Mouse (Mus musculus) neural tube, embryonic 15.5 days (tissue): ENCODE results near the gene Dgkg. TPM values are rescaled to one million over a fixed set of nuclear protein-coding genes. Genes with fewer than 3 reads are reported as not detected.

Experiments
- ATAC-seq: fragments of 200-750 bp; cut with Nextera tagmentation; 2 replicates; pipeline ENCODE4 v1.8.0; 2017; ENCODE audit warnings: mild to moderate bottlenecking, moderate TSS enrichment, moderate library complexity; ENCODE audit not compliant: low FRiP score
- H3K27ac ChIP-seq: fragments of 300-500 bp; sonication (generic); replicated peaks from 2 replicates; pipeline ENCODE4 v1.5.1; 2015; ENCODE audit warnings: mild to moderate bottlenecking, inconsistent platforms
- H3K27me3 ChIP-seq: fragments of 300-500 bp; sonication (generic); replicated peaks from 2 replicates; pipeline ENCODE4 v1.6.1; 2015; ENCODE audit warnings: inconsistent platforms
- H3K36me3 ChIP-seq: fragments of 300-500 bp; sonication (generic); 2 replicates; pipeline ENCODE4 v1.6.1; 2015; ENCODE audit warnings: inconsistent platforms
- H3K4me1 ChIP-seq: fragments of 300-500 bp; sonication (generic); 2 replicates; pipeline ENCODE4 v1.6.1; 2015; ENCODE audit warnings: inconsistent platforms
- H3K4me2 ChIP-seq: fragments of 300-500 bp; sonication (generic); 2 replicates; pipeline ENCODE4 v1.6.1; 2015; ENCODE audit warnings: inconsistent platforms, mild to moderate bottlenecking, moderate library complexity
- H3K4me3 ChIP-seq: fragments of 300-500 bp; sonication (generic); replicated peaks from 2 replicates; pipeline ENCODE4 v1.5.1; 2015; ENCODE audit warnings: mild to moderate bottlenecking, inconsistent platforms
- H3K9ac ChIP-seq: fragments of 300-500 bp; sonication (generic); replicated peaks from 2 replicates; pipeline ENCODE4 v1.6.1; 2015; ENCODE audit warnings: mild to moderate bottlenecking, inconsistent platforms
- H3K9me3 ChIP-seq: fragments of 300-500 bp; sonication (generic); replicated peaks from 2 replicates; pipeline ENCODE4 v1.6.1; 2016; ENCODE audit warnings: inconsistent platforms
- WGBS: fragments of 180-500 bp; shearing (Covaris S2); methylation state at CpG from one replicate; pipeline ENCODE4 v1.1.7; 2015; ENCODE audit warnings: mixed read lengths; 5-methylcytosine and 5-hydroxymethylcytosine counted together
- polyA plus RNA-seq: library from polyadenylated mRNA; unstranded; fragments of >200 nt; fragmentation: Nextera tagmentation; extraction: Ambion mirVana; gene quantifications from 2 replicates; pipeline ENCODE4 v1.2.1, GENCODE M21; 2015

Gene Dgkg
- polyA plus RNA-seq, 1 experiment from 2014 or later = 4.9 TPM

DNA sequence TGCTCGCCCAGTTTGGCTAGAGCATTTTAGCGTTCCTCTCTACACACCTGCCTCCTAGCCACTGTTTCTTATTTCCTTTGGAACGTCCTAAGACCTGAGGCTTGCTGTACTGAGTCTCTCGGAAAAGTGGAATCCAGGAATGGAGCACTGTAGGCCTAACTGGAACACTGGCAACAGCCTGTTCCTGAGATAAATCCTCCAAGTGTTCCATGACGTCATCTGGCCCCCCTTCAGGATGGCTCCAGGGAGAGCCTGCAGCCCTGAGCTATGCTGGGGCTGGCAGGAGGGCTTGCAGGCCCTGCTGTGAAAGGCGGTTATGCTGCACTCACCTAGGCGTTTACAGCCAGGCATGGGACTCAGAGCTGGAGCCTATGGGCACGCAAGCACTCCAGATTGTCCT, 152.2 kb downstream of the Dgkg start:
- no peak for ATAC-seq
- no peak overlapping the region for H3K9ac ChIP-seq
- H3K9me3 ChIP-seq = no peaks in the 10 kb centered on the region
- no peak overlapping the region for H3K27ac ChIP-seq
- peaks cover 13% of the 10 kb centered on the region; the same call in 1 of the 2 replicates for H3K4me1 ChIP-seq
- WGBS = 39% methylated on average over 8 of the region's 8 CpGs
- no peaks in the 10 kb centered on the region for H3K36me3 ChIP-seq
- H3K27me3 ChIP-seq = no peaks in the 10 kb centered on the region
- no peak overlapping the region for H3K4me3 ChIP-seq
- no peak overlapping the region for H3K4me2 ChIP-seq

DNA sequence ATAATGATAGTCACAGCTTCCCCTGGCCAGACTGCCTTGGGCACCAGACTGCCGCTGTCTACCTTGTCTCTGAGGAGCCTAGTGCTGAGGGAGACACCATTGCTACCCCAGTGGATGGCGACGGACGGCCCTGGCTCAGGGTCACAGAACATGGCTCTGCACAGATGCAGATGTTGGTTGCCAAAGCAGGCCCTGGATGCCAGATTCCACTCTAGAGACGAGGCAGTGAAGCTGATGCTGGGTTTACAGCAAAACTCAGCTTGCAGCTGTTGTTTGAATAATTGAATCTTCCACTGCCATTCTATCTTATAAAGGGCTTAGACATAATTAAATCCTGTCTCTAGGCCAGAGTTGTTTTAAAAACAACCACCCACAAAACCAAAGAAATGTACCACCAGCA, 153.0 kb downstream of the Dgkg start:
- no peak overlapping the region; the same call in 1 of the 2 replicates for H3K27ac ChIP-seq
- H3K27me3 ChIP-seq = no peaks in the 10 kb centered on the region
- H3K4me3 ChIP-seq = no peak overlapping the region
- H3K4me1 ChIP-seq = 0 out of 2 replicates have a peak, but pooled peaks cover 8% of the 10 kb centered on the region
- H3K9ac ChIP-seq = no peak overlapping the region
- H3K9me3 ChIP-seq = no peaks in the 10 kb centered on the region
- H3K36me3 ChIP-seq = no peaks in the 10 kb centered on the region
- ATAC-seq = no peak
- no peak overlapping the region for H3K4me2 ChIP-seq
- 64% methylated on average over 5 of the region's 5 CpGs for WGBS

DNA sequence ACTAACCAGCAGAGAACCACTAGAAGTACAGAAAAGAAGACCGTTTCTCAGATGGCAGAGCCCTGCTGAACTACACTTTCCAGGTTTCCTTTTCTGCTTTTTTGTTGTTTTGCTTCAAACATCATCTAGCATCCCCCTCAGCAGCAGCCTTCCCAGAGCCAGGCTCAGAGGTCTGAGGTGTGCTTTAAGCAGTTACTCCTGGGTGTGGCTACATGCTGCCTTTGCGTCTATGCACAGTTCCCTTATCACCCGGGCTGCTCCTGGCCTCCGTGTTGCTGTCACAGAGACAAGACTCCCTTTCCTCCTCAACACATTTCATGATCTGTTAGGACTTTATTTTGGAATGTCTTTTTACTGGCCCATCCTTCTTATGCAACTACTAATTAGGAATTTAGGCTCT, 153.6 kb downstream of the Dgkg start:
- WGBS = 92% methylated on average over 4 of the region's 4 CpGs
- Histone ChIP-seq H3K9ac (no peak overlapping the region), H3K27ac (no peak overlapping the region), H3K4me3 (no peak overlapping the region), H3K27me3 (no peaks in the 10 kb centered on the region), H3K36me3 (no peaks in the 10 kb centered on the region), H3K9me3 (no peaks in the 10 kb centered on the region), H3K4me1 (0 out of 2 replicates have a peak, but pooled peaks cover 8% of the 10 kb centered on the region), H3K4me2 (no peak overlapping the region)
- ATAC-seq = no peak

DNA sequence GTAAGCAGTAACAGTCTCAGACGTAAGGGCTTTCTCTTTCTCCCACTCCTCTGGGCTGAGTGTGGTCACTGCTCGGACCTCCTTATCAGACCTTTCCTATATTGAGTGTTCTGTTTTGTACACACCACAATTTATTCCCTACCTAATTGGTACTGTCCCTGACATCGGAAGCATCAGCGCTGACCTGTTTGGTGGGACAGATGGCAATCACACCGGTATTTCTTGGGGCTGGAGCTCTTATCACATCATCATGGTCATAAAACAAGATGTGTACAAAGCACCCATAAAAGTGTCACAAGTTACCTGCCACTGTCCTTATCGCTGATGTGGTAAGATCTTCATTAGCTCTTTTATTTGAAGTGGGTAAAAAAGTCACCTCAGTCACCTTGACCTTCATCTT, 155.2 kb downstream of the Dgkg start:
- H3K4me2 ChIP-seq = no peak overlapping the region
- no peak overlapping the region for H3K27ac ChIP-seq
- no peak overlapping the region for H3K9ac ChIP-seq
- no peaks in the 10 kb centered on the region for H3K36me3 ChIP-seq
- H3K4me3 ChIP-seq = no peak overlapping the region
- H3K9me3 ChIP-seq = no peaks in the 10 kb centered on the region
- no peaks in the 10 kb centered on the region for H3K27me3 ChIP-seq
- H3K4me1 ChIP-seq = 0 out of 2 replicates have a peak, but pooled peaks cover 8% of the 10 kb centered on the region
- 86% methylated on average over 6 of the region's 6 CpGs for WGBS
- ATAC-seq = no peak

DNA sequence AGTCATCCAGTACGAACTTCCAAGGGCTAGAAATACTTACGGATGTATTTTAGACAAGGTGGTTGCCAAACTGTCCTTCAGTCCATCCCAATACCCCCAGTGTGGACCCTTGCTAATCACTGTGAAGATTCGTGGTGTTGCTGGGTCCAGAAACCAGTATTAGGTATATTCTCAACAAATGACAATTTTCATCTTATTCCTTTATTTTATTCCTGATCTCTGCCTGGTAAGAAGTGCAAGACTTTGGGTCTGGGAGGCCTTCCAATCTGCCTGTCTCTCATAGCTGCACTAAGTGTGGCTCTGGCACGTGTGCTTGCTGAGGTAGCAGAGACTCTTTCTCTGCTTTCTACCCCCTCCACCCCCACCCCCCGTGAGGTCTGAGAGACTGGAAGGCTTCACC, 156.5 kb downstream of the Dgkg start:
- ATAC-seq = no peak
- WGBS = 84% methylated on average over 5 of the region's 5 CpGs
- no peaks in the 10 kb centered on the region for H3K36me3 ChIP-seq
- no peaks in the 10 kb centered on the region for H3K9me3 ChIP-seq
- H3K27me3 ChIP-seq = no peaks in the 10 kb centered on the region
- H3K27ac ChIP-seq = no peak overlapping the region
- H3K9ac ChIP-seq = no peak overlapping the region
- H3K4me2 ChIP-seq = no peak overlapping the region
- H3K4me1 ChIP-seq = 0 out of 2 replicates have a peak, but pooled peaks cover 8% of the 10 kb centered on the region
- no peak overlapping the region for H3K4me3 ChIP-seq

DNA sequence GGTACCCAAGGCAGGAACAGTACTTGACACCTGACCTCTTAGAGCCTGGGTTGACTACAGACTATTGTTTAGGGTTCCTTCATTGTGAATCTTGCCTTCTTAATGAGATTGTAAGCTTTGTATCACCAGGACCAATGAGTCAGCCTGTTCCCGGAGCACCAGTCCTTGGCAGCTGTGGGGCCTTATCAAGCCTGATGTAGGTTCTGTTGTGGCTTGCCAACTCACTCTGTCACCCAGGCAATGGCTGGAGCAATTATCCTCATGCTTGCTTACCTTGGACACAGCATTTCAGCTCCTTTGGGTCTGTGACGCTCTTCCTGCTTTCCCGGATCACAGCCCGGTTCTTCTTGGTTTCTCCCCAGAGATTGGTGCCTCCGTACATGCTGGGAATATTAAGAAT, 157.1 kb downstream of the Dgkg start:
- H3K27me3 ChIP-seq = no peaks in the 10 kb centered on the region
- H3K4me2 ChIP-seq = no peak overlapping the region
- ATAC-seq = no peak
- H3K36me3 ChIP-seq = no peaks in the 10 kb centered on the region
- no peaks in the 10 kb centered on the region for H3K9me3 ChIP-seq
- 92% methylated on average over 5 of the region's 5 CpGs for WGBS
- H3K9ac ChIP-seq = no peak overlapping the region
- H3K4me1 ChIP-seq = 0 out of 2 replicates have a peak, but pooled peaks cover 7% of the 10 kb centered on the region
- H3K27ac ChIP-seq = no peak overlapping the region
- H3K4me3 ChIP-seq = no peak overlapping the region

DNA sequence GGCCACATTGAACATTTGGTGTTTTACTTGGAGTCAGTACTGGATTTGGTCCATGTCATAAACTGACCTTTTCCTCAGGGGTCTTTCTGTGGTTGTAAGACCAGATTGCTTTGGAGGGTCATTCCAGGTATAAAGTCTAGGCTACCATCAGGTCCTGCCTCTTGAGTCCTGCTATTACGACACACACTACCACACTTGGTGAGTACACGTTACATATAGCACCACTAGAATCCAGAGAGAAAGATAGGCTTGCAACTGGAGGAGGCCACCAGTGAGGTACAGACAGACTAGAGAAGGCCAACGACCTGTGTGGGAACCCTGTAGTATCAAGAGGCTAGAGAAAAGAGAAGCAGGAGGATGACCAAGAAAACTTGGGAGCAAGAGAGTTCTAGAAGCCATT, 157.6 kb downstream of the Dgkg start:
- Histone ChIP-seq H3K4me3 (no peak overlapping the region), H3K27me3 (no peaks in the 10 kb centered on the region), H3K9me3 (no peaks in the 10 kb centered on the region), H3K27ac (no peak overlapping the region), H3K36me3 (no peaks in the 10 kb centered on the region), H3K4me1 (0 out of 2 replicates have a peak, but pooled peaks cover 2% of the 10 kb centered on the region), H3K9ac (no peak overlapping the region), H3K4me2 (no peak overlapping the region)
- no peak for ATAC-seq
- WGBS = 91% methylated on average over 3 of the region's 3 CpGs

DNA sequence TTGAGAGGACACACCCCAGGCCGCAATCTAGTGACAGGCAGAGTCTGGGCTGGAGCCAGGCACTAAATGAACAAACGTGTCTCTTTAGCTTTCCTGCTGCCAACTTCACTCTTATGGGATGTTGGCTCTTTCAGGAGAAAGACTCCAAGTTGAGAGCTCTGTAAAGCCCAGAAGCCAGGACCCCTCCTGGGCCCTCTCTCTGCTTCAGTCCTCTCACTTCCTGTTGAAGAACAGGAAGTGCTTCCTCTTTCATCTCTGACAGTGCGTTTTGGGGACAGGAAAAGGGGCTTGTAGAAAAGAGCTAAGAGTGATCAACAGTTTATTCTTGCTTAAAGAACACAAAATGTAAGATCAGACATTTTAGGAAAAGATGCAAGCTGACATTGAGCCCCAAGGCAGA, 159.0 kb downstream of the Dgkg start:
- no peaks in the 10 kb centered on the region for H3K9me3 ChIP-seq
- no peak overlapping the region for H3K4me2 ChIP-seq
- no peak overlapping the region for H3K9ac ChIP-seq
- peaks cover 5% of the 10 kb centered on the region; the same call in 1 of the 2 replicates for H3K4me1 ChIP-seq
- no peaks in the 10 kb centered on the region for H3K27me3 ChIP-seq
- H3K36me3 ChIP-seq = no peaks in the 10 kb centered on the region
- WGBS = 74% methylated on average over 3 of the region's 3 CpGs
- H3K4me3 ChIP-seq = no peak overlapping the region
- H3K27ac ChIP-seq = no peak overlapping the region
- ATAC-seq = no peak

DNA sequence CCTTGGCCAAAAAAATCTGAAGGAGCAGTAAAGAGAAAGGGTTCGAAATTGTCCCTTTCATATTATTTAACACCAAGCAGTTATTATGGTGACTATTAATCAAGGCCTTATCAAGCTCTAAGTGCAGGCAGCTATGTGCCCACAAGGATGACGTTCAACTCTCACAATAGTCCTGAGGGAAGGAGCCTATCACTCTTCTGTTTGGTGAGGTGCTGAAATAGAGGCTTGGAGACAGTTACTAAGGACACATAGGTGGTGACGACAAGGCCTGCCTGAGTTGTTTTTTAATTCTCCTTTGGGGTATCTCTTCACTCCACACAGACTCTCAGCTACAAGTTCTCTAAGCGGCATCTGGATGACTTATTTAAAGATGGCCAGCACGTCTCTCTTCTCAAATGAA, 161.8 kb downstream of the Dgkg start:
- no peaks in the 10 kb centered on the region for H3K9me3 ChIP-seq
- no peak overlapping the region for H3K27ac ChIP-seq
- H3K9ac ChIP-seq = no peak overlapping the region
- no peak overlapping the region for H3K4me2 ChIP-seq
- H3K4me3 ChIP-seq = no peak overlapping the region
- ATAC-seq = no peak
- no peaks in the 10 kb centered on the region for H3K36me3 ChIP-seq
- H3K4me1 ChIP-seq = peaks cover 5% of the 10 kb centered on the region; the same call in 1 of the 2 replicates
- 79% methylated on average over 5 of the region's 5 CpGs for WGBS
- H3K27me3 ChIP-seq = no peaks in the 10 kb centered on the region

DNA sequence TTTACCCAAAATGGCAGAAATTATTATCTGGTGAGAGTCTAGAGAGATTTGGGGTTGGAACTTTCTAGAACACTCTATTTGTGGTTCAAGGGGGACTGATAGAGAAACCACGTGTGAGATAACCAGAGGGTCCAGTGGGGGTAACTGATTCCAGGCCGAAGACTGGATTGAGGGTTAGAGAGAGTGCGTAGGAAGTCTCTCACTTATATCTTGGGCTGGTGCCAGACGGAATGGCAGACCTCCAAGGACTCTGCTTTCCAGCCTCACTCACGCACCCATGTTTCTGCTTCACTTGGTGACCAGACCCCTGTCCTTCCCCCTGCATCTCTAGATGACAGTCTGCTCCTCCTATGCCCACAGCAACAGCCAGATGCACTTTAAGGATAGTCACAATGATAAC, 162.2 kb downstream of the Dgkg start:
- ATAC-seq = no peak
- Histone ChIP-seq H3K9me3 (no peaks in the 10 kb centered on the region), H3K9ac (no peak overlapping the region), H3K4me1 (peaks cover 5% of the 10 kb centered on the region; the same call in 1 of the 2 replicates), H3K4me2 (no peak overlapping the region), H3K36me3 (no peaks in the 10 kb centered on the region), H3K27me3 (no peaks in the 10 kb centered on the region), H3K27ac (no peak overlapping the region), H3K4me3 (no peak overlapping the region)
- WGBS = 67% methylated on average over 5 of the region's 5 CpGs

DNA sequence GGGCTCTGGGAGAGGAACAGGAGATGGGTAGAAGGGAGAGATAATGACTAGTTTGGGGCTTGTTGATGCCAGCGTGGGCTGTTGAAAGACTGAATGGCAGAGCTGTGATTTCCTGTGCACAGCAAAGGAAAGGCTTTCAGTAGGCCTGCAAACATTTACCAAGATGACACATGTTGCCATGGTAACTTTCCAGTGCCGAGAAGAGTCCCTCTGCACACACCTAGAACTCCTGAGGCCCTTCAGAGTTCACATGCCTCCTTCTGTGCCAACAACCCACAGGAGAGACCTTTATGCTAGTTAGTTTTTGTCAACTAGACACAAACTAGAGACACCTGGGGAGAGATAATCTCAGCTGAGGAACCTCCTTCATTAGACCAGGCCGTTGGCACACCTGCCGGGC, 163.6 kb downstream of the Dgkg start:
- Histone ChIP-seq H3K27me3 (no peaks in the 10 kb centered on the region), H3K9ac (no peak overlapping the region), H3K9me3 (no peaks in the 10 kb centered on the region), H3K4me3 (no peak overlapping the region), H3K4me2 (no peak overlapping the region), H3K27ac (no peak overlapping the region), H3K4me1 (peaks cover 5% of the 10 kb centered on the region; the same call in 1 of the 2 replicates), H3K36me3 (no peaks in the 10 kb centered on the region)
- no peak for ATAC-seq
- WGBS = 49% methylated on average over 4 of the region's 4 CpGs

DNA sequence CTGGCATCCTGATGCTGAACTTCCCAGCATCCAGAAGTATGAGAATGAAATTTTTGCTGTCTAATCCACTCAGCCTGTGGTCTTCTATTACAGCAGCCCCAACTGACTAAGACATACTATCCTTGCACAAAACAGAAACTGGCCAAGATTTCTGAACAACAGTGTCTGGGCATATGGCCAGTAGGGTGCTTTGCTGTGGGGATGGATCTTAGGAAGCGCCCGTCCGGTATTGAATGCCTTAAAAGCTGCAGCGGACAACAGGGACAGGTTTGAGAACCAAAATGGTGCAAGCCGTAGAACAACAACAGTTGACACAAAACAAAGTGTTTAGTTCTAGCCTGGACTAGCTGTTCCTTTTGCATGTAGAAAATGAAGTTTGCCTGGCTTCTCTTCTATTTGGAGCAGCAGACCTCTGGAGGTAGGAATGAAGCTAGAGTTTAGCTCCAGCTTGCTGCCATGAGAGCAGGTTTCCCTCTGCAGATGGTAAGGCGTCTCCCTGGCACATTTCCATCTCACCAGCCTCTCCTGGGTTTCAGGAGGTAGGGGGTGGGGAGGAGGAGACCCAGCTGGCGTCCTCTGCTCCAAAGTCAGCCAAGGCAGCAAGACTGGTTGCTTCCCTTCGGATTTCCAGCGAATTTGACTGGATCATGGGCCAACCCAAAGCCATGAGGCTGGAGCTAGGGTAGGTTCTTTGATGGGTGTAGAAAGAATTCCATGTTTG, 165.4 kb downstream of the Dgkg start:
- no peaks in the 10 kb centered on the region for H3K36me3 ChIP-seq
- no peak overlapping the region for H3K4me2 ChIP-seq
- H3K27me3 ChIP-seq = no peaks in the 10 kb centered on the region
- 81% methylated on average over 9 of the region's 9 CpGs for WGBS
- no peaks in the 10 kb centered on the region for H3K9me3 ChIP-seq
- H3K9ac ChIP-seq = no peak overlapping the region
- no peak overlapping the region for H3K4me3 ChIP-seq
- no peak overlapping the region for H3K27ac ChIP-seq
- peaks cover 5% of the 10 kb centered on the region; the same call in 1 of the 2 replicates for H3K4me1 ChIP-seq
- ATAC-seq = no peak
